Mouse (Mus musculus): Measurements from ENCODE around the gene Nptn. TPM values are rescaled to one million over a fixed set of nuclear protein-coding genes. Genes with fewer than 3 reads are reported as not detected.

Gene Nptn
- polyA plus RNA-seq, 1 experiment: 80.2 TPM

GRCm38 (mm10) chr9:58665492-58665891 lies 83.5 kb downstream of the Nptn start:
- Histone ChIP-seq H3K36me3 (ENCODE audit: control insufficient read depth, insufficient read depth, low read length) (no peaks in the 10 kb centered on the region), H3K27ac (ENCODE audit: control insufficient read depth, insufficient read depth, low read depth, low read length) (no peak overlapping the region), H3K4me1 (ENCODE audit: control insufficient read depth, insufficient read depth, low read length) (no peaks in the 10 kb centered on the region), H3K4me3 (ENCODE audit: control insufficient read depth, low read depth, low read length) (no peak overlapping the region), H3K27me3 (ENCODE audit: control insufficient read depth, insufficient read depth, low read length) (no peaks in the 10 kb centered on the region)
- TF ChIP-seq POLR2A (IDR thresholded peaks at IDR 0.05; ENCODE audit: control insufficient read depth, low read depth, low read length): no peak
- TF ChIP-seq CTCF (IDR thresholded peaks at IDR 0.05; ENCODE audit: control insufficient read depth, insufficient read depth, insufficient replicate concordance, low read depth, low read length): no peak

GRCm38 (mm10) chr9:58666191-58666590 lies 84.2 kb downstream of the Nptn start:
- H3K4me1 ChIP-seq (ENCODE audit: control insufficient read depth, insufficient read depth, low read length): no peaks in the 10 kb centered on the region
- no peak for TF ChIP-seq POLR2A (IDR thresholded peaks at IDR 0.05; ENCODE audit: control insufficient read depth, low read depth, low read length)
- TF ChIP-seq CTCF (IDR thresholded peaks at IDR 0.05; ENCODE audit: control insufficient read depth, insufficient read depth, insufficient replicate concordance, low read depth, low read length): no peak
- H3K36me3 ChIP-seq (ENCODE audit: control insufficient read depth, insufficient read depth, low read length): no peaks in the 10 kb centered on the region
- H3K27ac ChIP-seq (ENCODE audit: control insufficient read depth, insufficient read depth, low read depth, low read length): no peak overlapping the region
- H3K4me3 ChIP-seq (ENCODE audit: control insufficient read depth, low read depth, low read length): no peak overlapping the region
- no peaks in the 10 kb centered on the region for H3K27me3 ChIP-seq (ENCODE audit: control insufficient read depth, insufficient read depth, low read length)

GRCm38 (mm10) chr9:58667244-58667643 lies 85.2 kb downstream of the Nptn start:
- Histone ChIP-seq H3K4me1 (ENCODE audit: control insufficient read depth, insufficient read depth, low read length) (no peaks in the 10 kb centered on the region), H3K4me3 (ENCODE audit: control insufficient read depth, low read depth, low read length) (no peak overlapping the region), H3K27ac (ENCODE audit: control insufficient read depth, insufficient read depth, low read depth, low read length) (no peak overlapping the region), H3K36me3 (ENCODE audit: control insufficient read depth, insufficient read depth, low read length) (no peaks in the 10 kb centered on the region), H3K27me3 (ENCODE audit: control insufficient read depth, insufficient read depth, low read length) (no peaks in the 10 kb centered on the region)
- TF ChIP-seq POLR2A (IDR thresholded peaks at IDR 0.05; ENCODE audit: control insufficient read depth, low read depth, low read length) (no peak), CTCF (IDR thresholded peaks at IDR 0.05; ENCODE audit: control insufficient read depth, insufficient read depth, insufficient replicate concordance, low read depth, low read length) (no peak)

- Histone ChIP-seq H3K36me3 (ENCODE audit: control insufficient read depth, insufficient read depth, low read length) (no peaks in the 10 kb centered on the region), H3K27ac (ENCODE audit: control insufficient read depth, insufficient read depth, low read depth, low read length) (no peak overlapping the region), H3K4me1 (ENCODE audit: control insufficient read depth, insufficient read depth, low read length) (no peaks in the 10 kb centered on the region), H3K27me3 (ENCODE audit: control insufficient read depth, insufficient read depth, low read length) (no peaks in the 10 kb centered on the region), H3K4me3 (ENCODE audit: control insufficient read depth, low read depth, low read length) (no peak overlapping the region)
- TF ChIP-seq POLR2A (IDR thresholded peaks at IDR 0.05; ENCODE audit: control insufficient read depth, low read depth, low read length): no peak
Observed at GRCm38 (mm10) chr9:58668171-58668570, 86.1 kb downstream of the Nptn start.

- H3K36me3 ChIP-seq (ENCODE audit: control insufficient read depth, insufficient read depth, low read length): no peaks in the 10 kb centered on the region
- no peaks in the 10 kb centered on the region for H3K4me1 ChIP-seq (ENCODE audit: control insufficient read depth, insufficient read depth, low read length)
- H3K27ac ChIP-seq (ENCODE audit: control insufficient read depth, insufficient read depth, low read depth, low read length): no peak overlapping the region
- no peaks in the 10 kb centered on the region for H3K27me3 ChIP-seq (ENCODE audit: control insufficient read depth, insufficient read depth, low read length)
- TF ChIP-seq POLR2A (IDR thresholded peaks at IDR 0.05; ENCODE audit: control insufficient read depth, low read depth, low read length) (no peak), CTCF (IDR thresholded peaks at IDR 0.05; ENCODE audit: control insufficient read depth, insufficient read depth, insufficient replicate concordance, low read depth, low read length) (no peak)
- H3K4me3 ChIP-seq (ENCODE audit: control insufficient read depth, low read depth, low read length): no peak overlapping the region
Observed at GRCm38 (mm10) chr9:58669071-58669470, 87.0 kb downstream of the Nptn start.

GRCm38 (mm10) chr9:58669819-58670218 lies 87.8 kb downstream of the Nptn start:
- TF ChIP-seq CTCF (IDR thresholded peaks at IDR 0.05; ENCODE audit: control insufficient read depth, insufficient read depth, insufficient replicate concordance, low read depth, low read length) (no peak), POLR2A (IDR thresholded peaks at IDR 0.05; ENCODE audit: control insufficient read depth, low read depth, low read length) (no peak)
- Histone ChIP-seq H3K4me3 (ENCODE audit: control insufficient read depth, low read depth, low read length) (no peak overlapping the region), H3K27me3 (ENCODE audit: control insufficient read depth, insufficient read depth, low read length) (no peaks in the 10 kb centered on the region), H3K27ac (ENCODE audit: control insufficient read depth, insufficient read depth, low read depth, low read length) (no peak overlapping the region), H3K4me1 (ENCODE audit: control insufficient read depth, insufficient read depth, low read length) (no peaks in the 10 kb centered on the region), H3K36me3 (ENCODE audit: control insufficient read depth, insufficient read depth, low read length) (no peaks in the 10 kb centered on the region)

DNA sequence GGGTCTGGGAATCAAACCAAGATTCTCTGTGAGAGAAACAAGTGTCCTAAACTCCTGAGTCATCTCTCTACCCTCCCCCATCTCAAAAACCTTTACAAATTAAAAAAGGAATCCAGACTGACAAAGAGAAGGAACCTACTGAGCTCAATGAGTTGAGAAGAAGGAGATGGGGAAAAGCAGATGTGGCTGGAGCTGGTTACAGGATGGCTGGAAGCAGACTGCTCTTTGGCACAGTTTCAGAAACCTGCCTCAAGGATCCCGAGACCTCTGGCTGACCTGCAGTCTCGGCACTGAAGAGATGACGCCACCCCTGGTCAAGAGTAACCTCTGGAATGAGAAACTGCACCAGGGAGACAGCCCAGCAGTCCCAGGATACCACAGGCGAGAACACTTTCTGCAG lies 90.4 kb downstream of the Nptn start:
- Histone ChIP-seq H3K4me3 (ENCODE audit: control insufficient read depth, low read depth, low read length) (no peak overlapping the region), H3K4me1 (ENCODE audit: control insufficient read depth, insufficient read depth, low read length) (no peaks in the 10 kb centered on the region), H3K27ac (ENCODE audit: control insufficient read depth, insufficient read depth, low read depth, low read length) (no peak overlapping the region), H3K36me3 (ENCODE audit: control insufficient read depth, insufficient read depth, low read length) (no peaks in the 10 kb centered on the region), H3K27me3 (ENCODE audit: control insufficient read depth, insufficient read depth, low read length) (no peaks in the 10 kb centered on the region)
- TF ChIP-seq POLR2A (IDR thresholded peaks at IDR 0.05; ENCODE audit: control insufficient read depth, low read depth, low read length) (no peak), CTCF (IDR thresholded peaks at IDR 0.05; ENCODE audit: control insufficient read depth, insufficient read depth, insufficient replicate concordance, low read depth, low read length) (no peak)

DNA sequence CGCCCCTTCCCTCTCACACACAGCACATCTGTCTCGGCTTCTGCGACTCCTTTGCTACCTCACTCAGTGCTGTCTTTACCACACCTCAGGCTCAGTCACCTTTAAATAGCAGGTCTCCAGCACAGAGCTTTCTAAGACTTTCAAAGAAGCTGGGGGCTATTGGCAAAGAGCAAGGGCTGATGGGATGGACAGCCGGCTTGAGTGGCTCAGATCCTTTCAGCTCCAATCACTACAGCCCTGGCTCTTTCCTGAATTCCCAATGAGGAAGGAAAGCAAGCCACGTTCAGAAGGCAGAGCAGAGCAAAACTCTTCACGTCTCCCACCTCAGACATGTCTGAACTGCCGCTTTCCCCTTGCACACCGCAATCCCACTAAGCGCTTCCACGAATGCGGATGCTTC lies 92.7 kb downstream of the Nptn start:
- H3K4me1 ChIP-seq (ENCODE audit: control insufficient read depth, insufficient read depth, low read length): no peaks in the 10 kb centered on the region
- no peak overlapping the region for H3K4me3 ChIP-seq (ENCODE audit: control insufficient read depth, low read depth, low read length)
- no peak for TF ChIP-seq CTCF (IDR thresholded peaks at IDR 0.05; ENCODE audit: control insufficient read depth, insufficient read depth, insufficient replicate concordance, low read depth, low read length)
- TF ChIP-seq POLR2A (IDR thresholded peaks at IDR 0.05; ENCODE audit: control insufficient read depth, low read depth, low read length): no peak
- no peaks in the 10 kb centered on the region for H3K27me3 ChIP-seq (ENCODE audit: control insufficient read depth, insufficient read depth, low read length)
- H3K27ac ChIP-seq (ENCODE audit: control insufficient read depth, insufficient read depth, low read depth, low read length): no peak overlapping the region
- no peaks in the 10 kb centered on the region for H3K36me3 ChIP-seq (ENCODE audit: control insufficient read depth, insufficient read depth, low read length)

All from testis, adult 2 months (tissue).